Mouse (Mus musculus): ENCODE data around the gene Zbtb46. TPM values are rescaled to one million over a fixed set of nuclear protein-coding genes. Genes with fewer than 3 reads are reported as not detected.

The Zbtb46 gene
- polyA plus RNA-seq, 1 experiment = 18.4 TPM

- DNase-seq (ENCODE audit: low read depth) = peak; percentile 91
- TF ChIP-seq POLR2A (IDR thresholded peaks at IDR 0.05; ENCODE audit: borderline replicate concordance, extremely low read depth, insufficient read depth, insufficient read length, poor library complexity, severe bottlenecking) (no peak), CTCF (IDR thresholded peaks at IDR 0.05; ENCODE audit: borderline replicate concordance, extremely low read depth, insufficient read depth, insufficient read length) (peak; percentile 87)
These were observed 66.5 kb downstream of the Zbtb46 start for GRCm38 (mm10) chr2:181392600-181393213.

- no peak for DNase-seq (ENCODE audit: low read depth)
- TF ChIP-seq POLR2A (IDR thresholded peaks at IDR 0.05; ENCODE audit: borderline replicate concordance, extremely low read depth, insufficient read depth, insufficient read length, poor library complexity, severe bottlenecking) (no peak), CTCF (IDR thresholded peaks at IDR 0.05; ENCODE audit: borderline replicate concordance, extremely low read depth, insufficient read depth, insufficient read length) (no peak)
These were observed 67.7 kb downstream of the Zbtb46 start for GRCm38 (mm10) chr2:181391541-181391940.

GRCm38 (mm10) chr2:181391022-181391421 is 68.2 kb downstream of the Zbtb46 start:
- no peak for DNase-seq (ENCODE audit: low read depth)
- TF ChIP-seq POLR2A (IDR thresholded peaks at IDR 0.05; ENCODE audit: borderline replicate concordance, extremely low read depth, insufficient read depth, insufficient read length, poor library complexity, severe bottlenecking) (no peak), CTCF (IDR thresholded peaks at IDR 0.05; ENCODE audit: borderline replicate concordance, extremely low read depth, insufficient read depth, insufficient read length) (no peak)

GRCm38 (mm10) chr2:181390136-181390870 is 68.9 kb downstream of the Zbtb46 start:
- DNase-seq (ENCODE audit: low read depth) = no peak

GRCm38 (mm10) chr2:181386663-181387210 is 72.5 kb downstream of the Zbtb46 start:
- no peak for TF ChIP-seq POLR2A (IDR thresholded peaks at IDR 0.05; ENCODE audit: borderline replicate concordance, extremely low read depth, insufficient read depth, insufficient read length, poor library complexity, severe bottlenecking)
- TF ChIP-seq CTCF (IDR thresholded peaks at IDR 0.05; ENCODE audit: borderline replicate concordance, extremely low read depth, insufficient read depth, insufficient read length) = no peak
- DNase-seq (ENCODE audit: low read depth) = no peak

More at GRCm38 (mm10) chr2:181390136-181390870, 68.9 kb downstream of the Zbtb46 start:
- TF ChIP-seq POLR2A (IDR thresholded peaks at IDR 0.05; ENCODE audit: borderline replicate concordance, extremely low read depth, insufficient read depth, insufficient read length, poor library complexity, severe bottlenecking) (no peak), CTCF (IDR thresholded peaks at IDR 0.05; ENCODE audit: borderline replicate concordance, extremely low read depth, insufficient read depth, insufficient read length) (no peak)

GRCm38 (mm10) chr2:181385885-181386284 is 73.3 kb downstream of the Zbtb46 start:
- TF ChIP-seq CTCF (IDR thresholded peaks at IDR 0.05; ENCODE audit: borderline replicate concordance, extremely low read depth, insufficient read depth, insufficient read length) (no peak), POLR2A (IDR thresholded peaks at IDR 0.05; ENCODE audit: borderline replicate concordance, extremely low read depth, insufficient read depth, insufficient read length, poor library complexity, severe bottlenecking) (no peak)
- DNase-seq (ENCODE audit: low read depth) = no peak

GRCm38 (mm10) chr2:181384919-181385391 is 74.3 kb downstream of the Zbtb46 start:
- peak; percentile 32 for DNase-seq (ENCODE audit: low read depth)
- TF ChIP-seq CTCF (IDR thresholded peaks at IDR 0.05; ENCODE audit: borderline replicate concordance, extremely low read depth, insufficient read depth, insufficient read length) (no peak), POLR2A (IDR thresholded peaks at IDR 0.05; ENCODE audit: borderline replicate concordance, extremely low read depth, insufficient read depth, insufficient read length, poor library complexity, severe bottlenecking) (no peak)

GRCm38 (mm10) chr2:181384463-181384862 is 74.8 kb downstream of the Zbtb46 start:
- TF ChIP-seq POLR2A (IDR thresholded peaks at IDR 0.05; ENCODE audit: borderline replicate concordance, extremely low read depth, insufficient read depth, insufficient read length, poor library complexity, severe bottlenecking) = no peak
- no peak for TF ChIP-seq CTCF (IDR thresholded peaks at IDR 0.05; ENCODE audit: borderline replicate concordance, extremely low read depth, insufficient read depth, insufficient read length)
- DNase-seq (ENCODE audit: low read depth) = no peak

- DNase-seq (ENCODE audit: low read depth) = no peak
- no peak for TF ChIP-seq CTCF (IDR thresholded peaks at IDR 0.05; ENCODE audit: borderline replicate concordance, extremely low read depth, insufficient read depth, insufficient read length)
- no peak for TF ChIP-seq POLR2A (IDR thresholded peaks at IDR 0.05; ENCODE audit: borderline replicate concordance, extremely low read depth, insufficient read depth, insufficient read length, poor library complexity, severe bottlenecking)
These were observed 77.5 kb downstream of the Zbtb46 start for GRCm38 (mm10) chr2:181381631-181382306.

GRCm38 (mm10) chr2:181381107-181381506 is 78.1 kb downstream of the Zbtb46 start:
- DNase-seq (ENCODE audit: low read depth) = no peak
- TF ChIP-seq POLR2A (IDR thresholded peaks at IDR 0.05; ENCODE audit: borderline replicate concordance, extremely low read depth, insufficient read depth, insufficient read length, poor library complexity, severe bottlenecking) = no peak
- no peak for TF ChIP-seq CTCF (IDR thresholded peaks at IDR 0.05; ENCODE audit: borderline replicate concordance, extremely low read depth, insufficient read depth, insufficient read length)

- no peak for DNase-seq (ENCODE audit: low read depth)
- TF ChIP-seq POLR2A (IDR thresholded peaks at IDR 0.05; ENCODE audit: borderline replicate concordance, extremely low read depth, insufficient read depth, insufficient read length, poor library complexity, severe bottlenecking) (no peak), CTCF (IDR thresholded peaks at IDR 0.05; ENCODE audit: borderline replicate concordance, extremely low read depth, insufficient read depth, insufficient read length) (no peak)
These were observed 79.0 kb downstream of the Zbtb46 start for GRCm38 (mm10) chr2:181380251-181380650.
